ENCODE assay signal across 13 mouse cellular contexts in the genomic region with DNA sequence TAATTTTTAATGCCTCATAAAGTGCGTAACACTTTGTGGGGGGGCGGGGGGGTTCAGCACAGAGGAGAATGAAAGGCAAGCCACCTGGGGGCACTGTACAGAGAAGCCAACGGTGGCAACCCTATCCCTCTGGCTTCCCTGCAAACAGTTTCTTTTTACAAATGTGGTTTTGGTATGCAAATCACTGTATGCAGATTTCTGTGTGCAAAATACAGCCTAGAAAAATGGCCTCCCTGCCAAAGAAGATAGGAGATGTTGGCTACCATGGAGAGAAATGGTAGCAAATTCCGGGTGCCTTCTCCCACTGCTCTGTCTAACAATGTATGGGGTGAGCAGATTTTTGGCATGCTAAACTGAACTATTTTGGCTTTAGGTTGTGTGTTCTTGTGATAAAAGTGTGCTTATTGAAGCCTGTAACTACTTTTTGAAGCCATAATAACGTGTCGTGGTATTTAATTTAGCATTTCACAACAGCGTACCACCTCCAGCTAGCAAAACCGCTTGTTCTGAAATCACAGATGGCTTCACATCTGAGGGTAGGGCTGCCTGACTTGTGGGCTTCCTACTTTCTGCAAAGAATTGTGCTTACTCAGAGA. TPM values are rescaled to one million over a fixed set of nuclear protein-coding genes. Genes with fewer than 3 reads are reported as not detected.
DNase-seq lines count a peak whose midpoint lies in the region; ATAC-seq lines count a peak whose summit lies in the region.
"Had no signal": no experiment of that assay in that cellular context is flagged by ENCODE, and none has a peak within 500 bp of the region (broad histone marks: within the 10 kb centered on the region; RNA-seq: fewer than 3 reads in every experiment).

No protein-coding gene starts in this region.

- 0 out of 2 replicates have a peak overlapping the region, but pooled peaks have one; percentile 5 for H3K27ac ChIP-seq in forebrain, embryonic 12.5 days
- peak overlapping the region; percentile 45 for H3K27ac ChIP-seq in neural tube, embryonic 15.5 days (replicated peaks)
- H3K27ac ChIP-seq: heart, embryonic 15.5 days; limb, embryonic 12.5 days had no signal

- H3K4me2 ChIP-seq in forebrain, embryonic 12.5 days, result 0 out of 2 replicates have a peak overlapping the region, but pooled peaks have one; percentile 19
- H3K4me2 ChIP-seq in neural tube, embryonic 15.5 days, result no peak overlapping the region
- H3K4me2 ChIP-seq: heart, embryonic 15.5 days; limb, embryonic 12.5 days; lung, embryonic 14.5 days had no signal

- no peak overlapping the region for H3K9ac ChIP-seq in forebrain, embryonic 12.5 days
- no peak overlapping the region for H3K9ac ChIP-seq in neural tube, embryonic 15.5 days (replicated peaks)
- H3K9ac ChIP-seq: heart, embryonic 15.5 days; limb, embryonic 12.5 days; lung, embryonic 14.5 days had no signal

- H3K36me3 ChIP-seq in forebrain, embryonic 12.5 days (replicated peaks), result no peaks in the 10 kb centered on the region
- no peaks in the 10 kb centered on the region for H3K36me3 ChIP-seq in neural tube, embryonic 15.5 days
- H3K36me3 ChIP-seq: heart, embryonic 15.5 days; limb, embryonic 12.5 days had no signal

- no peaks in the 10 kb centered on the region for H3K9me3 ChIP-seq in forebrain, embryonic 12.5 days
- H3K9me3 ChIP-seq in neural tube, embryonic 15.5 days (replicated peaks), result no peaks in the 10 kb centered on the region
- H3K9me3 ChIP-seq: heart, embryonic 15.5 days; limb, embryonic 12.5 days had no signal

- no peak overlapping the region for H3K4me3 ChIP-seq in forebrain, embryonic 12.5 days (replicated peaks)
- H3K4me3 ChIP-seq in neural tube, embryonic 15.5 days (replicated peaks), result no peak overlapping the region
- H3K4me3 ChIP-seq: heart, embryonic 15.5 days; limb, embryonic 12.5 days had no signal

- 58% methylated on average over 8 of the region's 8 CpGs for WGBS in forebrain, embryonic 12.5 days
- WGBS in neural tube, embryonic 15.5 days, result 24% methylated on average over 8 of the region's 8 CpGs

- peak; percentile 49 for DNase-seq in left cerebral cortex, adult 11 months (ENCODE audit: low spot score)
- DNase-seq in left cerebral cortex, postnatal 4 days, result no peak
- peak; percentile 69 to 70 for DNase-seq in layer of hippocampus, adult 8-10 months (ENCODE audit: low spot score in 2 of 2)
- DNase-seq in lung, postnatal 36 days, result no peak
- DNase-seq in gastrocnemius, adult 18-20 months (ENCODE audit: low spot score), result no peak
- DNase-seq: kidney, adult 2 months; lung, embryonic 14.5 days had no signal

- intact Hi-C loops in left cerebral cortex, postnatal 4 days (cut with DNase I), result no loop called here

- no peak for ATAC-seq in forebrain, embryonic 12.5 days (ENCODE audit: low FRiP score)
- peak; percentile 32; the same call in 1 of the 2 replicates for ATAC-seq in neural tube, embryonic 15.5 days (ENCODE audit: low FRiP score)
- ATAC-seq in cerebellum, adult (ENCODE audit: insufficient number of reproducible peaks, low FRiP score, low TSS enrichment), result no peak
- ATAC-seq: CD4-positive, CD25-positive, alpha-beta regulatory T cell, adult 4 months had no signal

- no peaks in the 10 kb centered on the region for H3K27me3 ChIP-seq in forebrain, embryonic 12.5 days
- H3K27me3 ChIP-seq in neural tube, embryonic 15.5 days (replicated peaks), result no peaks in the 10 kb centered on the region
- H3K27me3 ChIP-seq: limb, embryonic 12.5 days had no signal

- H3K4me1 ChIP-seq in forebrain, embryonic 12.5 days, result peaks cover 22% of the 10 kb centered on the region
- H3K4me1 ChIP-seq in neural tube, embryonic 15.5 days, result peaks cover 22% of the 10 kb centered on the region
- H3K4me1 ChIP-seq: heart, embryonic 15.5 days; limb, embryonic 12.5 days had no signal

RNA-seq across cellular contexts. Expression of a gene that starts 33.8 kb away (rescaled TPM):
- 1 to 10 TPM; 3.4 to 3.6 TPM for total RNA-seq in left cerebral cortex, postnatal 4 days (2021)
- 27.5 and 30.8 TPM in 2 replicates for polyA plus RNA-seq in forebrain, embryonic 12.5 days (2016; fragmentation: Nextera tagmentation; extraction: Ambion mirVana)
- total RNA-seq in layer of hippocampus, adult 8-10 months (2022), result 1 to 10 TPM in 1 of 4 experiments, under 1 TPM in 2, not detected in 1; 0.59 to 1.4 (median 0.76) TPM
- polyA plus RNA-seq in neural tube, embryonic 15.5 days (2015; fragmentation: Nextera tagmentation; extraction: Ambion mirVana), result 7.7 and 9.0 TPM in 2 replicates
- not detected for total RNA-seq in gastrocnemius, adult 18-20 months (2021)
- polyA plus RNA-seq: CD4-positive, CD25-positive, alpha-beta regulatory T cell, adult 4 months; heart, embryonic 15.5 days; lung, embryonic 14.5 days had no signal

Comparison
In these comparisons a context has a peak if more than half of its experiments do, and no peak if none do; other contexts are left out.
1. DNase-seq: peak in left cerebral cortex, adult 11 months (single experiment) and layer of hippocampus, adult 8-10 months (2 of 2); none in left cerebral cortex, postnatal 4 days (single experiment), lung, postnatal 36 days (single experiment) and gastrocnemius, adult 18-20 months (single experiment).